Mouse (Mus musculus): ENCODE measurements around the gene Dus1l. TPM values are rescaled to one million over a fixed set of nuclear protein-coding genes. Genes with fewer than 3 reads are reported as not detected.

Dus1l gene
- polyA plus RNA-seq, 1 experiment from 2014 or later, result 45.4 TPM

GRCm38 (mm10) chr11:120808010-120808409, 11.8 kb upstream of the Dus1l start:
- H3K27ac ChIP-seq (replicated peaks), result no peak overlapping the region
- no peak overlapping the region for H3K4me3 ChIP-seq (replicated peaks)
- H3K27me3 ChIP-seq (replicated peaks), result no peaks in the 10 kb centered on the region
- no peaks in the 10 kb centered on the region for H3K4me1 ChIP-seq
- WGBS, result 96% methylated on average over 12 of the region's 12 CpGs
- no peak for ATAC-seq (ENCODE audit: low FRiP score)
- H3K36me3 ChIP-seq, result peaks cover 85% of the 10 kb centered on the region
- no peak overlapping the region for H3K4me2 ChIP-seq
- H3K9me3 ChIP-seq (replicated peaks), result no peaks in the 10 kb centered on the region
- H3K9ac ChIP-seq (replicated peaks), result no peak overlapping the region

GRCm38 (mm10) chr11:120805375-120806298, 9.4 kb upstream of the Dus1l start:
- Histone ChIP-seq H3K4me3 (replicated peaks) (no peak overlapping the region), H3K4me2 (no peak overlapping the region), H3K9ac (replicated peaks) (no peak overlapping the region), H3K9me3 (replicated peaks) (no peaks in the 10 kb centered on the region), H3K36me3 (peaks cover 61% of the 10 kb centered on the region), H3K4me1 (no peaks in the 10 kb centered on the region), H3K27ac (replicated peaks) (no peak overlapping the region), H3K27me3 (replicated peaks) (no peaks in the 10 kb centered on the region)
- WGBS, result 65% methylated on average over 7 of the region's 7 CpGs
- ATAC-seq (ENCODE audit: low FRiP score), result no peak

DNA sequence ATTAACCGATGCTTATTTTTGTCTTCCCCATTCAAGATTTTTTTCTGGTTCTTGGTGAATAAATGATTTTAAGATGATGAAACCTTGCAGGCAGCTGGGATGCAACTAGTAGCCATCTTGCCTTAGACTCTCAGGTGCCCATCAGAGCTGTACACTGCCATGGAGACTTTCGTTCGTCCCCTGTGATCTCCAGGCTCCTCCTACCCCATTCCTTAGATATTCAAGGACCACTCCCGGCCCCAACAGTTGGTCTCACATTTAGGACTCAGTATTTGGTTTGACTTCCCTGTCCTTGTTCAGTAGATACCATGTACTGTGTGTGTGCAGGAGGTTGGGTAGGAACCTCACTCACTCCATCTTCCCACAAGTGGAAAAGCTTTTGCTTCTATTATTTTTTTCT, 8.6 kb upstream of the Dus1l start:
- H3K27me3 ChIP-seq (replicated peaks), result no peaks in the 10 kb centered on the region
- H3K4me2 ChIP-seq, result no peak overlapping the region
- no peak for ATAC-seq (ENCODE audit: low FRiP score)
- peaks cover 52% of the 10 kb centered on the region for H3K36me3 ChIP-seq
- no peak overlapping the region for H3K4me3 ChIP-seq (replicated peaks)
- WGBS, result 85% methylated on average over 4 of the region's 4 CpGs
- H3K4me1 ChIP-seq, result 0 out of 2 replicates have a peak, but pooled peaks cover 2% of the 10 kb centered on the region
- no peak overlapping the region for H3K27ac ChIP-seq (replicated peaks)
- H3K9me3 ChIP-seq (replicated peaks), result no peaks in the 10 kb centered on the region
- H3K9ac ChIP-seq (replicated peaks), result no peak overlapping the region

DNA sequence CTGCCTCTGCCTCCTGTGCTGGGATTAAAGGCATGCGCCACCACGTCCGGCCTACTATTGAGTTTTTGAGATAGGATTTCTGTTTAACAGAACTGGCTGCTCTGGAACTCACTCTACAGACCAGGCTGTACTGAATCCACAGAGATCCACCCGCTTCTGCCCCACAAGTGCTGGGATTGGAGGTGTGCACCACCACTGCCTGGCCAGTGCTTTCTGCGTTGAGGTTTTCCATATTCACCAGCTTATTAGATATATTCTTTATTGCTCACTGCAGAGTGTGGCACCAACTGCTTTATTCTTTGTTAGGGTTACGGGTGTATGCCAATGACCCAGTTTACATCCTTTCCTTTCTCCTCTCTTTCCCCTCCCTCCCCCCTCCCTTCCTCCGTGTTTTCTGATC, 8.1 kb upstream of the Dus1l start:
- no peaks in the 10 kb centered on the region for H3K9me3 ChIP-seq (replicated peaks)
- no peak for ATAC-seq (ENCODE audit: low FRiP score)
- no peaks in the 10 kb centered on the region for H3K27me3 ChIP-seq (replicated peaks)
- 80% methylated on average over 7 of the region's 7 CpGs for WGBS
- H3K27ac ChIP-seq (replicated peaks), result no peak overlapping the region
- no peak overlapping the region for H3K4me2 ChIP-seq
- 0 out of 2 replicates have a peak, but pooled peaks cover 2% of the 10 kb centered on the region for H3K4me1 ChIP-seq
- H3K36me3 ChIP-seq, result peaks cover 47% of the 10 kb centered on the region
- no peak overlapping the region for H3K9ac ChIP-seq (replicated peaks)
- no peak overlapping the region for H3K4me3 ChIP-seq (replicated peaks)

GRCm38 (mm10) chr11:120800061-120800904, 4.1 kb upstream of the Dus1l start:
- H3K4me2 ChIP-seq, result peak overlapping the region; percentile 33
- H3K4me3 ChIP-seq (replicated peaks), result 0 out of 2 replicates have a peak overlapping the region, but pooled peaks have one; percentile 3
- peaks cover 12% of the 10 kb centered on the region for H3K4me1 ChIP-seq
- peaks cover 7% of the 10 kb centered on the region for H3K36me3 ChIP-seq
- H3K9me3 ChIP-seq (replicated peaks), result no peaks in the 10 kb centered on the region
- H3K9ac ChIP-seq (replicated peaks), result no peak overlapping the region
- peak; percentile 52; the same call in 1 of the 2 replicates for ATAC-seq (ENCODE audit: low FRiP score)
- 0 out of 2 replicates have a peak overlapping the region, but pooled peaks have one; percentile 41 for H3K27ac ChIP-seq (replicated peaks)
- WGBS, result 14% methylated on average over 10 of the region's 10 CpGs
- H3K27me3 ChIP-seq (replicated peaks), result no peaks in the 10 kb centered on the region

DNA sequence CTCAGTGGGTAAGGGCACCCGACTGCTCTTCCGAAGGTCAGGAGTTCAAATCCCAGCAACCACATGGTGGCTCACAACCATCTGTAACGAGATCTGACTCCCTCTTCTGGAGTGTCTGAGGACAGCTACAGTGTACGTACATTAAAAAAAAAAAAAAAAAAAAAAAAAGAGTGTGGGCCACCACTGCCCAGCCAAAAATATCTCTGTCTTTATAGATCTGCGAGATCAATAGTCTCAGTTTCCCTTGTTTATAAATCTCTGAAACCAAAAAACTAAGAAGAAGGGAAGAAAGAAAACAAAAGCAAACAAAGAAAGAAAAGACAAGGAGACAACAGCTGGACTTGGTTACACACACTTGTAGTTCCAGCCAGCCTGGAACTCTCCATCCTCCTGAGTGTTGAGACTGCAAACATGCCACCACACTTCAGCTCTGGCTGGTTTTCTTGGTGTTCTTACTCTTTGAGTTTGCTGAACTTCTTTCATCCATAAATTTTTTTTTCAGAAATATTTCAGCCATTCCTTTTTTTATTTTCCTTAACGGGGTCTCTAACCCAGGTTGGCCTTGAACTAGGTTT, 3.2 kb upstream of the Dus1l start:
- Histone ChIP-seq H3K4me2 (peak overlapping the region; percentile 33; the same call in 1 of the 2 replicates), H3K36me3 (no peaks in the 10 kb centered on the region), H3K4me1 (peaks cover 21% of the 10 kb centered on the region), H3K27ac (replicated peaks) (0 out of 2 replicates have a peak overlapping the region, but pooled peaks have one; percentile 41), H3K27me3 (replicated peaks) (no peaks in the 10 kb centered on the region), H3K9ac (replicated peaks) (no peak overlapping the region), H3K9me3 (replicated peaks) (no peaks in the 10 kb centered on the region), H3K4me3 (replicated peaks) (no peak overlapping the region)
- ATAC-seq (ENCODE audit: low FRiP score), result no peak
- WGBS, result 80% methylated on average over 6 of the region's 6 CpGs

GRCm38 (mm10) chr11:120798244-120798643, 2.0 kb upstream of the Dus1l start:
- Histone ChIP-seq H3K4me3 (replicated peaks) (no peak overlapping the region), H3K27ac (replicated peaks) (no peak overlapping the region), H3K4me2 (no peak overlapping the region), H3K9ac (replicated peaks) (no peak overlapping the region), H3K4me1 (peaks cover 24% of the 10 kb centered on the region), H3K36me3 (peaks cover 9% of the 10 kb centered on the region), H3K9me3 (replicated peaks) (no peaks in the 10 kb centered on the region), H3K27me3 (replicated peaks) (no peaks in the 10 kb centered on the region)
- ATAC-seq (ENCODE audit: low FRiP score), result no peak
- WGBS, result 91% methylated on average over 3 of the region's 3 CpGs

DNA sequence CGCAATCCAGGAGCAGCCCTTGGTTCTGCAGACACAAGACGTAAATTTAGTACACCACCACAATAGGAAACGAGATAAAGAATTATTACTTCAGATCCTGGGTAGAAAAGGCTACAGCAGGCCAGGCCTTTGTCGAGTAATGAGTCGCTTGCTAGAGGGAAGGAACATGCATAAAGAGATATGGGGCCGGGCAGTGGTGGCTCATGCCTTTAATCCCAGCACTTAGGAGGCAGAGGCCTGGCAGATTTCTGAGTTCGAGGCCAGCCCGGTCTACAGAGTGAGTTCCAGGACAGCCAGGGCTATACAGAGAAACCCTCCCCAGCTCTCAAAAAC, 377 bp upstream of the Dus1l start:
- ATAC-seq (ENCODE audit: low FRiP score), result no peak
- H3K27ac ChIP-seq (replicated peaks), result peak overlapping the region; percentile 84
- H3K9ac ChIP-seq (replicated peaks), result peak overlapping the region; percentile 24
- H3K27me3 ChIP-seq (replicated peaks), result no peaks in the 10 kb centered on the region
- 23% methylated on average over 8 of the region's 8 CpGs for WGBS
- H3K9me3 ChIP-seq (replicated peaks), result no peaks in the 10 kb centered on the region
- H3K4me2 ChIP-seq, result peak overlapping the region; percentile 99
- peaks cover 24% of the 10 kb centered on the region for H3K4me1 ChIP-seq
- H3K4me3 ChIP-seq (replicated peaks), result peak overlapping the region; percentile 98; the same call in 1 of the 2 replicates
- peaks cover 26% of the 10 kb centered on the region for H3K36me3 ChIP-seq

- Histone ChIP-seq H3K27me3 (replicated peaks) (no peaks in the 10 kb centered on the region), H3K27ac (replicated peaks) (no peak overlapping the region), H3K9me3 (replicated peaks) (no peaks in the 10 kb centered on the region), H3K9ac (replicated peaks) (no peak overlapping the region), H3K4me3 (replicated peaks) (no peak overlapping the region), H3K36me3 (peaks cover 62% of the 10 kb centered on the region), H3K4me2 (no peak overlapping the region), H3K4me1 (peaks cover 22% of the 10 kb centered on the region)
- 97% methylated on average over 9 of the region's 9 CpGs for WGBS
- ATAC-seq (ENCODE audit: low FRiP score), result no peak
Observed at GRCm38 (mm10) chr11:120792652-120793051, 3.6 kb downstream of the Dus1l start.

DNA sequence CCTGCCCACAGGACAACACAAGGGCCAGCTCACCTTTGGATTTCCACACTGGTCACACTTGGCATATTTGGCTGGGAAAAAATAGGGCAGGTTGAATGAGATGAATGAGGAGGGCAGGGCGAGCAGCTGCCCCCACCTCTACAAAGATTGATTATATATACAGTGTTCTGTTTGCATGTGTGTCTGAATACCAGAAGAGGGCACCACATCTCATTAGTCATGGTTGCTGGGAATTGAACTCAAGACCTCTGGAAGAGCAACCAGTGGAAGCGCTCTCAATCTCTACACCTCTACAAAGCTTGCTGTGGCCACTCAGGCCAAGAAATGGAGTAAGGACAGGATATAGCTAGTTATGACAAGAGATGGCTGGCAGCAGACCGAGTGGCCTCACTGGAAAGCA, 6.4 kb downstream of the Dus1l start:
- Histone ChIP-seq H3K4me3 (replicated peaks) (no peak overlapping the region), H3K9me3 (replicated peaks) (no peaks in the 10 kb centered on the region), H3K9ac (replicated peaks) (no peak overlapping the region), H3K36me3 (peaks cover 77% of the 10 kb centered on the region), H3K4me1 (peaks cover 21% of the 10 kb centered on the region), H3K27ac (replicated peaks) (no peak overlapping the region), H3K27me3 (replicated peaks) (no peaks in the 10 kb centered on the region), H3K4me2 (no peak overlapping the region)
- no peak for ATAC-seq (ENCODE audit: low FRiP score)
- 87% methylated on average over 3 of the region's 3 CpGs for WGBS

- H3K9ac ChIP-seq (replicated peaks), result no peak overlapping the region
- H3K36me3 ChIP-seq, result peaks cover 77% of the 10 kb centered on the region
- H3K27me3 ChIP-seq (replicated peaks), result no peaks in the 10 kb centered on the region
- WGBS, result 87% methylated on average over 4 of the region's 4 CpGs
- H3K4me1 ChIP-seq, result peaks cover 19% of the 10 kb centered on the region
- no peak overlapping the region for H3K4me2 ChIP-seq
- no peak overlapping the region for H3K27ac ChIP-seq (replicated peaks)
- no peaks in the 10 kb centered on the region for H3K9me3 ChIP-seq (replicated peaks)
- no peak overlapping the region for H3K4me3 ChIP-seq (replicated peaks)
- no peak for ATAC-seq (ENCODE audit: low FRiP score)
Observed at GRCm38 (mm10) chr11:120789355-120789754, 6.8 kb downstream of the Dus1l start.

Measured in neural tube, embryonic 15.5 days (tissue).